Mouse (Mus musculus): ENCODE results near the gene Gm4737. TPM values are rescaled to one million over a fixed set of nuclear protein-coding genes. Genes with fewer than 3 reads are reported as not detected.

Gene Gm4737
- polyA plus RNA-seq, 1 experiment from 2014 or later = 2.5 TPM

DNA sequence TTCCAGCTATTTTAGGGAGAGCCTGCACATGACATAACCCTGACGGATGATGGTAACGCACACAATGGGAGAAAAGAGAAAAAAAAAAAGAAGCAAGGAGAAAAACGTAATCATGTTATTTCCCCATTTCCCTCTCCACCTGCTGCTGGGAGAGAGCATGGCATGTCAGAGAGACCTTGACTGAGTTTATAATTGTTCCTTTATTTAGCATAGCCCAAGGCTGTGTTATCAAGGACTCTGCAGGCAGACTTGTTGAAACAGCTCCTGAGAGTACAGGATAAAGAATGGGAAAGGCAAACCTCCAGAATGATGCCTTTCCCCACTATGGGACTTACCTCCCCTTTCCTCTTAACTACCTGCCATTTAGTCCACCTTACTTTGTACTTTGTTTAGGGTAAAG, 7.9 kb downstream of the Gm4737 start:
- H3K27me3 ChIP-seq (replicated peaks; ENCODE audit: control insufficient read depth, insufficient read depth, low read length) = no peaks in the 10 kb centered on the region
- H3K9me3 ChIP-seq (ENCODE audit: control insufficient read depth, low read length) = no peaks in the 10 kb centered on the region
- DNase-seq (ENCODE audit: low spot score) (peak; percentile 51), ATAC-seq (ENCODE audit: low read depth) (no peak)
- 66% methylated on average over 3 of the region's 3 CpGs for WGBS
- no peaks in the 10 kb centered on the region for H3K36me3 ChIP-seq (ENCODE audit: control insufficient read depth, insufficient read depth, low read length)
- no peak overlapping the region for H3K9ac ChIP-seq (ENCODE audit: low read depth, low read length)
- H3K27ac ChIP-seq (replicated peaks; ENCODE audit: low read depth, low read length) = no peak overlapping the region
- no peak overlapping the region for H3K4me2 ChIP-seq (ENCODE audit: low read depth, low read length)
- H3K4me1 ChIP-seq (ENCODE audit: control insufficient read depth, insufficient read depth, low read length) = no peaks in the 10 kb centered on the region
- no peak overlapping the region for H3K4me3 ChIP-seq (ENCODE audit: low read depth, low read length)

DNA sequence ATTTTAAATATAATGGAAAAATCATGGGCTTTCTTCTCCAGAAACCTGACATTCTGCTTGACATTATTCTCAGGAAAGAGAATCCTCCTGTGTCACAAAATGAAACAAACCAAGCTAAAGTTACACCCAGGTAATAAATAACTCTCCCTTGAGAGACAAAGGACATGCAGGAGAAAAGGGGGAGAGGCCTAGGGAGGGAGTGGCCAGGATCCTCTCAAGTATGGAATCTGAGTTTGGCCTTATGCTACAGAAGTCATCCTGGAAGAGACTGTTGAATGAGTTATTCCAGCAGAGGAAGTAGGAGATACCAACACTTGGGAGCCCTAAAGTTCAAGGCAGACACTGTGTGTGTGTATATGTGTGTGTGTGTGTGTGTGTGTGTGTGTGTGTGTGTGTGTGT, 32.6 kb downstream of the Gm4737 start:
- Histone ChIP-seq H3K27me3 (replicated peaks; ENCODE audit: control insufficient read depth, insufficient read depth, low read length) (no peaks in the 10 kb centered on the region), H3K4me3 (ENCODE audit: low read depth, low read length) (no peak overlapping the region), H3K4me1 (ENCODE audit: control insufficient read depth, insufficient read depth, low read length) (no peaks in the 10 kb centered on the region), H3K9ac (ENCODE audit: low read depth, low read length) (no peak overlapping the region), H3K4me2 (ENCODE audit: low read depth, low read length) (no peak overlapping the region), H3K27ac (replicated peaks; ENCODE audit: low read depth, low read length) (no peak overlapping the region), H3K9me3 (ENCODE audit: control insufficient read depth, low read length) (no peaks in the 10 kb centered on the region), H3K36me3 (ENCODE audit: control insufficient read depth, insufficient read depth, low read length) (no peaks in the 10 kb centered on the region)
- ATAC-seq (ENCODE audit: low read depth) = no peak
- DNase-seq (ENCODE audit: low spot score) = no peak

DNA sequence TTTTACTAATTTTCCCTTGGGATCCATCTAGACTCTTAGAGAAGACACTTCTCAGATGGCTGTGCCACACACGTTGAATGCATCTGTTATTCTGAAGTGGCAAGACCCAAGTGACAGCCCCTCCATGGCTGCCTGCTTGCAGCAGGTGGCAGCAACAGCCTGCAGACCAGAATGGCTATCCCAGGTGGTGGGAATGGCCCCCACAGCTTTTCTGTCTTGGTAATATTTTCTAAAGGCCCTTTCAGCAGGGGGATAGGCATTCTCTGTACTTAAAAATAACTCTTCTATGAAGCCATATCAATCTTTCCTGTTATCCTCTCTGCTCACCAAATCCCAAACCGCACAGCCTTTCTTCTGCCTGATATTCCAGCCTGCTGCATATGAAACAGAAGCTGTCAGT, 33.5 kb downstream of the Gm4737 start:
- DNase-seq (ENCODE audit: low spot score) (peak; percentile 65), ATAC-seq (ENCODE audit: low read depth) (peak; percentile 82; the same call in 1 of the 2 replicates)
- Histone ChIP-seq H3K4me2 (ENCODE audit: low read depth, low read length) (no peak overlapping the region), H3K4me1 (ENCODE audit: control insufficient read depth, insufficient read depth, low read length) (no peaks in the 10 kb centered on the region), H3K9ac (ENCODE audit: low read depth, low read length) (no peak overlapping the region), H3K9me3 (ENCODE audit: control insufficient read depth, low read length) (no peaks in the 10 kb centered on the region), H3K36me3 (ENCODE audit: control insufficient read depth, insufficient read depth, low read length) (no peaks in the 10 kb centered on the region), H3K27ac (replicated peaks; ENCODE audit: low read depth, low read length) (no peak overlapping the region), H3K27me3 (replicated peaks; ENCODE audit: control insufficient read depth, insufficient read depth, low read length) (no peaks in the 10 kb centered on the region), H3K4me3 (ENCODE audit: low read depth, low read length) (no peak overlapping the region)
- WGBS = 37% methylated on average over 2 of the region's 2 CpGs

DNA sequence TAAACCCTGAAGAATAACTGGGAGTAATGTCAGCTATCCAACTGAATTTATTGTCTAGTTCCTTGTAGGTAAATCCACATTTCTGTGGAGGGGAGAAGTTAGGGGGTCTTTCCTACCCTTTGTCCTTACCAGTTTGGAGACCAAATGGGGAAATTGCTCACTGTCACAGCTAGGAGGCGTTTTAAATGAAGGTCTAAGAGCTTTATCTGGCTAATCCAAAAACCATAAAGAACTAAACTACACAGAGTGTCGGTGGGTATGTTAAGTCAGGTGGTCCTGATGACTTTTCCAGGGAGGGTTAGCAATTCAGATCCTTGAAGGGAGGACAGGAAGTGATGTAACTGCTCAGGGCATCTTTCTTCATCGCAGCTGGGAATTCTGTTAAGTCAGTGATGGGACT, 34.3 kb downstream of the Gm4737 start:
- no peak for ATAC-seq (ENCODE audit: low read depth)
- DNase-seq (ENCODE audit: low spot score) = no peak
- Histone ChIP-seq H3K27me3 (replicated peaks; ENCODE audit: control insufficient read depth, insufficient read depth, low read length) (no peaks in the 10 kb centered on the region), H3K36me3 (ENCODE audit: control insufficient read depth, insufficient read depth, low read length) (no peaks in the 10 kb centered on the region), H3K4me1 (ENCODE audit: control insufficient read depth, insufficient read depth, low read length) (no peaks in the 10 kb centered on the region), H3K9me3 (ENCODE audit: control insufficient read depth, low read length) (no peaks in the 10 kb centered on the region), H3K27ac (replicated peaks; ENCODE audit: low read depth, low read length) (no peak overlapping the region), H3K4me3 (ENCODE audit: low read depth, low read length) (no peak overlapping the region), H3K9ac (ENCODE audit: low read depth, low read length) (no peak overlapping the region), H3K4me2 (ENCODE audit: low read depth, low read length) (no peak overlapping the region)
- 57% methylated on average over 3 of the region's 3 CpGs for WGBS

DNA sequence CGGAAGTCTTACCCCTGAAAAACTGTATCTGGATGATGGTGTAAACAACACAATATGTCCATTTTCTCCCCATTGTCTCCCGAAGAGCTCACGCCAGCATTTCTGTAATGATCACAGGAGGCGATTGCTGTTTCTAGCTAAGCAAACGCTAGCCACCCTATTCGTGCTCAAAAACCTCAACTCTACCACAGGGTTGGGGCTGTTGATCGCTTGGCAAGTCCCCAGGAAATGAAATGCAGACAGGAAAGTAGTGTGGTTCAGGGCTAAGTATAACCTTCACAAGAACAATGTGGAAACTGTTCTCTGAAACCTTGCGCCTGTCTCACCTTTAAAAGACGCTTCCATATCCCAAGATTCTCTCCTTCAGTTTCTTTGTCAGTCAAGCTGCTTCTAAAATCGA, 34.9 kb downstream of the Gm4737 start, which contains the start of gene Cd96:
Gene Cd96 (minus strand): TSS at position 232 of the 400 bp plus-strand sequence.
- 67% methylated on average over 10 of the region's 10 CpGs for WGBS
- Histone ChIP-seq H3K27me3 (replicated peaks; ENCODE audit: control insufficient read depth, insufficient read depth, low read length) (no peaks in the 10 kb centered on the region), H3K9me3 (ENCODE audit: control insufficient read depth, low read length) (no peaks in the 10 kb centered on the region), H3K4me2 (ENCODE audit: low read depth, low read length) (peak within 1 kb of the TSS; percentile 16; the same call in 1 of the 2 replicates), H3K9ac (ENCODE audit: low read depth, low read length) (no peak within 1 kb of the TSS), H3K27ac (replicated peaks; ENCODE audit: low read depth, low read length) (no peak within 1 kb of the TSS), H3K36me3 (ENCODE audit: control insufficient read depth, insufficient read depth, low read length) (no peaks in the 10 kb centered on the region), H3K4me3 (ENCODE audit: low read depth, low read length) (no peak within 1 kb of the TSS), H3K4me1 (ENCODE audit: control insufficient read depth, insufficient read depth, low read length) (no peaks in the 10 kb centered on the region)
- ATAC-seq (ENCODE audit: low read depth) (no peak), DNase-seq (ENCODE audit: low spot score) (peak; percentile 26)

DNA sequence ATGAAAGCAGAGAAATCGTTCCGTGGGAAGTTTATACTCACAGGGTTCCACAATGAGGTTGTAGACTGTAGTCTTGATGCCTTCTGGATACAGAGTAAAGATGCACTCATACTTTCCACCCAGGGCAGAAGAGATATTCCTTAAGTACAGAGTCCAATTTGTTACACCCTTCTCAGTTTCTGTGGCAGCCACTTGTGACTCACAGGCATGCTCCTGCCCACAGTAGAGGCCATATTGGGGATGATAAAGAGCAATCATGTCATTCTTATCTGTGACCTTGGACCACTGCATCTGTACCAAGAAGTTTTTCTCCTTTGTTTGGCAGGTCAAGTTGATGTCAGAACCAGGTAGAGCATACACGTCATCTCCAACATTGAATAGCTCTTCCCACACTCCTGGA, 37.2 kb downstream of the Gm4737 start:
- no peaks in the 10 kb centered on the region for H3K9me3 ChIP-seq (ENCODE audit: control insufficient read depth, low read length)
- no peak overlapping the region for H3K27ac ChIP-seq (replicated peaks; ENCODE audit: low read depth, low read length)
- H3K4me1 ChIP-seq (ENCODE audit: control insufficient read depth, insufficient read depth, low read length) = no peaks in the 10 kb centered on the region
- no peaks in the 10 kb centered on the region for H3K27me3 ChIP-seq (replicated peaks; ENCODE audit: control insufficient read depth, insufficient read depth, low read length)
- no peak overlapping the region for H3K9ac ChIP-seq (ENCODE audit: low read depth, low read length)
- DNase-seq (ENCODE audit: low spot score) = no peak
- whole genome bisulfite sequencing = 87% methylated on average over 3 of the region's 3 CpGs
- ATAC-seq (ENCODE audit: low read depth) = no peak
- H3K4me2 ChIP-seq (ENCODE audit: low read depth, low read length) = no peak overlapping the region
- H3K4me3 ChIP-seq (ENCODE audit: low read depth, low read length) = no peak overlapping the region
- no peaks in the 10 kb centered on the region for H3K36me3 ChIP-seq (ENCODE audit: control insufficient read depth, insufficient read depth, low read length)

DNA sequence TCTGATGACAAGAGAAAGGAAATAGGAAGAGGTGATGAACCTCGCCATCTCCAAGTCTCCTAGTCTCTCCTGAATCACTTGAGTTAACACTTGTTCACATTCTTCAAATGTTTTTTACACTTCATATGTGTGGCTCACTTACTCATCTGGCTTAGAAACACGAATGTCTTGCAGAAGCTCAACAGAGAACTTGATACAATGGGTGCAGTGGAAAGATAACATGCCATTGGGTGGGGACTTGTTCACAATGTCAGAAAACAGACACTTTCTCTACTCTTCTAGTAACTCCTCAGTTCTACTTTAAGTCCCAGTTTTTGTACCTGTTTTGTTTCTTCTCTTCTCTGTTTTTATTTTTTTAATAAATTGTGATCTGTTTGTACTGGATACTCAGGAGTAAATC, 40.1 kb downstream of the Gm4737 start:
- WGBS = 64% methylated on average over 2 of the region's 2 CpGs

DNA sequence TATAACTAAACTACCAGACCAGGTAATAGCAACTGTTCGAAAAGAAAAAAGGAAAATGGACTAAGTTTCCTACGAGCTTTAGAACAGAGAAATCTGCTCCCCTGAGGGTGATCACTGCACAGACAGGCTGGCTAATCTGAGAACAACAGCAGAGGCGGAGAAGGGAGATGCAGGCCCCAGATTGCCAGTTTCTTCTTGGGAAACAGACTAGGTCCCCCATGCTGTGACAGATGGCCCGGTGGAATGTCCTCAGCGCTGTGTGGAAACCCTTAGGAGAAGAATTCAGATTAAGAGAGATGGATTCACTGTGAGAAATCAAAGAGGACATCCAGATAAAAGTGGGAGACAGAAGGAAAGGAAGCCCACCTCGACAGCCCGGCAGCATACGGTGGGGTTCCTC, 45.3 kb downstream of the Gm4737 start:
- Histone ChIP-seq H3K9ac (ENCODE audit: low read depth, low read length) (no peak overlapping the region), H3K4me3 (ENCODE audit: low read depth, low read length) (no peak overlapping the region), H3K4me2 (ENCODE audit: low read depth, low read length) (no peak overlapping the region), H3K9me3 (ENCODE audit: control insufficient read depth, low read length) (no peaks in the 10 kb centered on the region), H3K4me1 (ENCODE audit: control insufficient read depth, insufficient read depth, low read length) (no peaks in the 10 kb centered on the region), H3K36me3 (ENCODE audit: control insufficient read depth, insufficient read depth, low read length) (no peaks in the 10 kb centered on the region), H3K27ac (replicated peaks; ENCODE audit: low read depth, low read length) (no peak overlapping the region), H3K27me3 (replicated peaks; ENCODE audit: control insufficient read depth, insufficient read depth, low read length) (no peaks in the 10 kb centered on the region)
- DNase-seq (ENCODE audit: low spot score) = no peak
- ATAC-seq (ENCODE audit: low read depth) = no peak
- 53% methylated on average over 8 of the region's 8 CpGs for WGBS

More for the DNA sequence above, 40.1 kb downstream of the Gm4737 start:
- Histone ChIP-seq H3K27ac (replicated peaks; ENCODE audit: low read depth, low read length) (no peak overlapping the region), H3K9me3 (ENCODE audit: control insufficient read depth, low read length) (no peaks in the 10 kb centered on the region), H3K36me3 (ENCODE audit: control insufficient read depth, insufficient read depth, low read length) (no peaks in the 10 kb centered on the region), H3K4me1 (ENCODE audit: control insufficient read depth, insufficient read depth, low read length) (no peaks in the 10 kb centered on the region), H3K9ac (ENCODE audit: low read depth, low read length) (no peak overlapping the region), H3K27me3 (replicated peaks; ENCODE audit: control insufficient read depth, insufficient read depth, low read length) (no peaks in the 10 kb centered on the region), H3K4me3 (ENCODE audit: low read depth, low read length) (no peak overlapping the region), H3K4me2 (ENCODE audit: low read depth, low read length) (no peak overlapping the region)
- ATAC-seq (ENCODE audit: low read depth) = no peak
- no peak for DNase-seq (ENCODE audit: low spot score)

DNA sequence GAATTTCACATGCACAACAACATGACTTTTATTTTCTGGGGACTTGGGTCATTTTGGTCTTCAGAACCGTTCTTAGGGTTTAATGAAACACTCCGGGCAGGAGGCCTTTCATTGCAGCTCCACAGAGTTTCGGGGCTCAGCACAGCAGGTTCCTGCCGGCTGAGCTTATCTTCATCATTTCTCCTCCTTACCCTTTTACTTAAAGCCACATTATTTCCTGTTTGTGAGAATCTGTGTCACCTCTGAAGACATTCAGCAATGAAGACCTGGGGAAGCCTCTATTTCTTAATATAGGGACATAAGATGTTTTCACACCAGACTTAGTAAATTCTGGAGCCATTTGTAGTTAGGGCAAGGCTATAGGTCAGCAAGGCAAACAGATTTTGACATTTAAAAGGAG, 47.4 kb downstream of the Gm4737 start:
- no peaks in the 10 kb centered on the region for H3K27me3 ChIP-seq (replicated peaks; ENCODE audit: control insufficient read depth, insufficient read depth, low read length)
- WGBS = 69% methylated on average over 4 of the region's 4 CpGs
- H3K4me2 ChIP-seq (ENCODE audit: low read depth, low read length) = no peak overlapping the region
- no peak for ATAC-seq (ENCODE audit: low read depth)
- H3K36me3 ChIP-seq (ENCODE audit: control insufficient read depth, insufficient read depth, low read length) = no peaks in the 10 kb centered on the region
- no peak overlapping the region for H3K9ac ChIP-seq (ENCODE audit: low read depth, low read length)
- DNase-seq (ENCODE audit: low spot score) = no peak
- H3K9me3 ChIP-seq (ENCODE audit: control insufficient read depth, low read length) = no peaks in the 10 kb centered on the region
- H3K27ac ChIP-seq (replicated peaks; ENCODE audit: low read depth, low read length) = no peak overlapping the region
- no peak overlapping the region for H3K4me3 ChIP-seq (ENCODE audit: low read depth, low read length)
- no peaks in the 10 kb centered on the region for H3K4me1 ChIP-seq (ENCODE audit: control insufficient read depth, insufficient read depth, low read length)
